Mouse (Mus musculus) MEL (cell line): ENCODE results near the gene Zfp398. TPM values are rescaled to one million over a fixed set of nuclear protein-coding genes. Genes with fewer than 3 reads are reported as not detected.

Experiments
- DNase-seq: peaks from one replicate; pipeline ENCODE4 v3.0.0; 2011; ENCODE audit warnings: low read depth, low spot score
- H3K27ac ChIP-seq: 2 replicates; pipeline ENCODE4 v1.5.1; 2012; ENCODE audit warnings: low read depth, mild to moderate bottlenecking, control low read depth, low read length, moderate library complexity; ENCODE audit not compliant: control insufficient read depth
- H3K27me3 ChIP-seq, 2 experiments: fragments of 150-350 bp in 1 of 2; sonication (generic) in 1 of 2; 2 replicates each; pipeline ENCODE4 v1.6.1; 2012; ENCODE audit warnings: low read length in 2 of 2, mild to moderate bottlenecking in 2 of 2, improper control_type of control experiment in 1 of 2, moderate library complexity in 1 of 2; ENCODE audit not compliant: insufficient read depth in 2 of 2, control insufficient read depth in 1 of 2
- H3K36me3 ChIP-seq, 2 experiments: 2 replicates each; pipeline ENCODE4 v1.6.1; 2012 to 2014; ENCODE audit warnings: low read length in 2 of 2, improper control_type of control experiment in 1 of 2, inconsistent platforms in 1 of 2, mild to moderate bottlenecking in 1 of 2; ENCODE audit not compliant: insufficient read depth in 2 of 2, control insufficient read depth in 1 of 2
- H3K4me1 ChIP-seq, 2 experiments: fragments of 150-350 bp in 1 of 2; sonication (generic) in 1 of 2; 2 replicates each; pipeline ENCODE4 v1.6.1; 2012; ENCODE audit warnings: low read length in 2 of 2, improper control_type of control experiment in 1 of 2, mild to moderate bottlenecking in 1 of 2; ENCODE audit not compliant: insufficient read depth in 2 of 2, control insufficient read depth in 1 of 2
- H3K4me3 ChIP-seq, 2 experiments: fragments of 150-350 bp in 1 of 2; sonication (generic) in 1 of 2; 2 replicates each; pipeline ENCODE4 v1.5.1; 2012; ENCODE audit warnings: low read depth in 2 of 2, low read length in 2 of 2, mild to moderate bottlenecking in 2 of 2, moderate library complexity in 2 of 2, control low read depth in 1 of 2, improper control_type of control experiment in 1 of 2; ENCODE audit not compliant: control insufficient read depth in 1 of 2, insufficient read depth in 1 of 2
- H3K79me2 ChIP-seq: 2 replicates; pipeline ENCODE4 v1.6.1; 2012; ENCODE audit warnings: mild to moderate bottlenecking, low read length, moderate library complexity; ENCODE audit not compliant: control insufficient read depth, poor library complexity, insufficient read depth
- H3K9ac ChIP-seq: 2 replicates; pipeline ENCODE4 v1.6.1; 2012; ENCODE audit warnings: low read depth, mild to moderate bottlenecking, control low read depth, low read length, moderate library complexity; ENCODE audit not compliant: control insufficient read depth, poor library complexity, severe bottlenecking
- H3K9me3 ChIP-seq: fragments of 150-350 bp; sonication (generic); replicated peaks from 2 replicates; pipeline ENCODE4 v1.6.1; 2012; ENCODE audit warnings: mild to moderate bottlenecking, low read length, improper control_type of control experiment, moderate library complexity; ENCODE audit not compliant: insufficient read depth
- BHLHE40 ChIP-seq: IDR thresholded peaks from 2 replicates; pipeline ENCODE4 v1.6.1; 2012; ENCODE audit warnings: low read depth, mild to moderate bottlenecking, inconsistent platforms, low read length, improper control_type of control experiment, borderline replicate concordance
- CHD2 ChIP-seq: IDR thresholded peaks from 2 replicates; pipeline ENCODE4 v1.6.1; 2011; ENCODE audit warnings: low read length, improper control_type of control experiment
- CTCF ChIP-seq, 3 experiments: IDR thresholded peaks in 2 of 3; conservative IDR thresholded peaks in 1 of 3; 2 replicates each; pipeline ENCODE4 v1.5.1; 2011 to 2012; ENCODE audit warnings: low read length in 3 of 3, low read depth in 2 of 3, mild to moderate bottlenecking in 2 of 3, improper control_type of control experiment in 1 of 3, inconsistent platforms in 1 of 3, mixed read lengths in 1 of 3, moderate library complexity in 1 of 3; ENCODE audit not compliant: control insufficient read depth in 1 of 3, insufficient read depth in 1 of 3, poor library complexity in 1 of 3, severe bottlenecking in 1 of 3
- E2F4 ChIP-seq: IDR thresholded peaks from 2 replicates; pipeline ENCODE4 v1.6.1; 2011; ENCODE audit warnings: low read depth, low read length, improper control_type of control experiment, borderline replicate concordance
- EP300 ChIP-seq, 2 experiments: IDR thresholded peaks; 2 replicates each; pipeline ENCODE4 v1.6.1; 2011; ENCODE audit warnings: improper control_type of control experiment in 2 of 2, low read length in 2 of 2, low read depth in 1 of 2, mild to moderate bottlenecking in 1 of 2
- ETS1 ChIP-seq: IDR thresholded peaks from 2 replicates; pipeline ENCODE4 v1.6.1; 2012; ENCODE audit warnings: low read depth, mild to moderate bottlenecking, inconsistent platforms, low read length, improper control_type of control experiment, moderate library complexity
- GABPA ChIP-seq: IDR thresholded peaks from 2 replicates; pipeline ENCODE4 v1.6.1; 2012; ENCODE audit warnings: low read depth, mild to moderate bottlenecking, inconsistent platforms, low read length, improper control_type of control experiment, moderate library complexity
- GATA1 ChIP-seq: IDR thresholded peaks from 2 replicates; pipeline ENCODE4 v1.6.1; 2011; ENCODE audit warnings: low read depth, low read length, improper control_type of control experiment
- JUND ChIP-seq: IDR thresholded peaks from 2 replicates; pipeline ENCODE4 v1.6.1; 2011; ENCODE audit warnings: low read depth, mild to moderate bottlenecking, improper control_type of control experiment, low read length
- KAT2A ChIP-seq: conservative IDR thresholded peaks from 2 replicates; pipeline ENCODE4 v1.6.1; 2012; ENCODE audit warnings: low read depth, low read length, improper control_type of control experiment, inconsistent platforms
- MAX ChIP-seq: IDR thresholded peaks from 2 replicates; pipeline ENCODE4 v1.6.1; 2011; ENCODE audit warnings: low read length, improper control_type of control experiment
- MAZ ChIP-seq: IDR thresholded peaks from 2 replicates; pipeline ENCODE4 v1.6.1; 2012; ENCODE audit warnings: low read depth, mild to moderate bottlenecking, inconsistent platforms, low read length, improper control_type of control experiment
- MEF2A ChIP-seq: IDR thresholded peaks from 2 replicates; pipeline ENCODE4 v1.6.1; 2014; ENCODE audit warnings: low read depth, mild to moderate bottlenecking, inconsistent platforms, low read length, improper control_type of control experiment; ENCODE audit not compliant: poor library complexity, insufficient replicate concordance, severe bottlenecking; ENCODE audit errors: extremely low read depth
- MYB ChIP-seq: IDR thresholded peaks from 2 replicates; pipeline ENCODE4 v1.6.1; 2011; ENCODE audit warnings: mild to moderate bottlenecking, low read depth, low read length, improper control_type of control experiment
- MYC ChIP-seq: IDR thresholded peaks from 2 replicates; pipeline ENCODE4 v1.6.1; 2011; ENCODE audit warnings: low read depth, mild to moderate bottlenecking, low read length, improper control_type of control experiment, moderate library complexity
- NELFE ChIP-seq: IDR thresholded peaks from 2 replicates; pipeline ENCODE4 v1.6.1; 2011; ENCODE audit warnings: low read depth, low read length, improper control_type of control experiment
- POLR2AphosphoS5 ChIP-seq: IDR thresholded peaks from 2 replicates; pipeline ENCODE4 v1.6.1; 2012; ENCODE audit warnings: low read depth, borderline replicate concordance, mild to moderate bottlenecking, inconsistent platforms, low read length, moderate library complexity, mixed read lengths
- RAD21 ChIP-seq: IDR thresholded peaks from 2 replicates; pipeline ENCODE4 v1.6.1; 2011; ENCODE audit warnings: mild to moderate bottlenecking, low read depth, low read length, improper control_type of control experiment
- SMC3 ChIP-seq: IDR thresholded peaks from 2 replicates; pipeline ENCODE4 v1.6.1; 2011; ENCODE audit warnings: low read depth, low read length, improper control_type of control experiment
- TAL1 ChIP-seq: IDR thresholded peaks from 2 replicates; pipeline ENCODE4 v1.6.1; 2012; ENCODE audit warnings: mild to moderate bottlenecking, inconsistent platforms, low read length, moderate library complexity, mixed read lengths
- TBP ChIP-seq: IDR thresholded peaks from 2 replicates; pipeline ENCODE4 v1.8.0; 2011; ENCODE audit warnings: low read depth, low read length, improper control_type of control experiment
- TCF12 ChIP-seq: IDR thresholded peaks from 2 replicates; pipeline ENCODE4 v1.6.1; 2014; ENCODE audit warnings: low read depth, mild to moderate bottlenecking, inconsistent platforms, low read length, improper control_type of control experiment, moderate library complexity
- USF1 ChIP-seq: IDR thresholded peaks from 2 replicates; pipeline ENCODE4 v1.6.1; 2014; ENCODE audit warnings: low read depth, mild to moderate bottlenecking, inconsistent platforms, low read length, improper control_type of control experiment, moderate library complexity
- USF2 ChIP-seq, 2 experiments: IDR thresholded peaks; 2 replicates each; pipeline ENCODE4 v1.6.1; 2011 to 2012; ENCODE audit warnings: improper control_type of control experiment in 2 of 2, low read length in 2 of 2, borderline replicate concordance in 1 of 2, inconsistent platforms in 1 of 2, low read depth in 1 of 2, mild to moderate bottlenecking in 1 of 2; ENCODE audit not compliant: insufficient read depth in 1 of 2
- ZC3H11A ChIP-seq: IDR thresholded peaks from 2 replicates; pipeline ENCODE4 v1.6.1; 2012; ENCODE audit warnings: low read depth, mild to moderate bottlenecking, inconsistent platforms, low read length, improper control_type of control experiment
- ZKSCAN1 ChIP-seq: IDR thresholded peaks from 2 replicates; pipeline ENCODE4 v1.6.1; 2012; ENCODE audit warnings: low read depth, mild to moderate bottlenecking, inconsistent platforms, low read length, improper control_type of control experiment, moderate library complexity
- ZMIZ1 ChIP-seq: IDR thresholded peaks from 2 replicates; pipeline ENCODE4 v1.6.1; 2012; ENCODE audit warnings: low read depth, mild to moderate bottlenecking, inconsistent platforms, low read length, improper control_type of control experiment, moderate library complexity
- ZNF384 ChIP-seq: IDR thresholded peaks from 2 replicates; pipeline ENCODE4 v1.6.1; 2012; ENCODE audit warnings: low read depth, mild to moderate bottlenecking, inconsistent platforms, low read length, improper control_type of control experiment
- polyA plus RNA-seq, 2 experiments: library from polyadenylated mRNA; stranded (reverse) in 1 of 2; unstranded in 1 of 2; fragments of >175 nt in 1 of 2; fragments of >200 nt in 1 of 2; gene quantifications; 2 replicates each; pipeline versions ENCODE4 v1.2.1 to v1.2.4; 2012; ENCODE audit warnings: low replicate concordance in 2 of 2, low read depth in 1 of 2; ENCODE audit not compliant: insufficient read length in 2 of 2, insufficient read depth in 1 of 2, missing spikeins in 1 of 2
- total RNA-seq: library from RNA; depleted of rRNA; stranded (reverse); fragments of 300-350 nt; gene quantifications from 2 replicates; pipeline ENCODE4 v1.2.3, GENCODE M21; 2012

Zfp398 gene
- total and polyA plus RNA-seq, 3 experiments, result 4.7 to 9.5 TPM; not detected in 1

GRCm38 (mm10) chr6:47812271-47812915 lies 23.1 kb upstream of the Zfp398 start:
- peak overlapping the region; percentile 79 for H3K9ac ChIP-seq
- DNase-seq, result peak; percentile 59
- peaks cover 2 to 20% of the 10 kb centered on the region in 2 experiments for H3K36me3 ChIP-seq
- peak overlapping the region; percentile 74 to 82 for H3K4me3 ChIP-seq
- H3K27ac ChIP-seq, result peak overlapping the region; percentile 76
- no peaks in the 10 kb centered on the region for H3K9me3 ChIP-seq
- TF ChIP-seq MYC, result peak; percentile 28; the same call in 1 of the 2 replicates
- 0 out of 4 replicates have a peak, but pooled peaks of 1 of the 2 experiments have one; percentile 16 for TF ChIP-seq EP300 (IDR thresholded peaks at IDR 0.05; ENCODE audit: low read depth in 1 of 2, low read length in 2 of 2)
- TF ChIP-seq TCF12, result no peak
- TF ChIP-seq ZNF384, result no peak
- no peaks in the 10 kb centered on the region for H3K27me3 ChIP-seq
- H3K79me2 ChIP-seq, result peaks cover 43% of the 10 kb centered on the region
- peaks cover 0 to 12% of the 10 kb centered on the region in 2 experiments for H3K4me1 ChIP-seq

GRCm38 (mm10) chr6:47813257-47813878 lies 22.1 kb upstream of the Zfp398 start, which contains the start of gene Pdia4:
Pdia4 (minus strand) TSS chr6:47813430.
- DNase-seq, result peak; percentile 99
- Histone ChIP-seq H3K27ac (peak within 1 kb of the TSS; percentile 76), H3K9ac (peak within 1 kb of the TSS; percentile 83), H3K79me2 (peaks cover 38% of the 10 kb centered on the region), H3K36me3 (peaks cover 0 to 22% of the 10 kb centered on the region in 2 experiments; a peak in 3 of 4 replicates), H3K4me3 (peak within 1 kb of the TSS; percentile 74 to 82), H3K9me3 (no peaks in the 10 kb centered on the region), H3K4me1 (peaks cover 0 to 12% of the 10 kb centered on the region in 2 experiments), H3K27me3 (no peaks in the 10 kb centered on the region)
- TF ChIP-seq POLR2AphosphoS5 (peak; percentile 22; the same call in 1 of the 2 replicates), ZNF384 (no peak), CHD2 (no peak), MYB (no peak), MAX (peak; percentile 97), ZC3H11A (no peak), BHLHE40 (no peak), NELFE (peak; percentile 78), ETS1 (0 out of 2 replicates have a peak, but pooled peaks have one; percentile 15), SMC3 (no peak), ZMIZ1 (0 out of 2 replicates have a peak, but pooled peaks have one; percentile 58), MYC (peak; percentile 98), ZKSCAN1 (no peak), MAZ (0 out of 2 replicates have a peak, but pooled peaks have one; percentile 37), MEF2A (no peak), GATA1 (0 out of 2 replicates have a peak, but pooled peaks have one; percentile 1), CTCF (IDR thresholded peaks at IDR 0.05 in 2 of 3, conservative IDR thresholded peaks at IDR 0.05 in 1 of 3; ENCODE audit: control insufficient read depth in 1 of 3, insufficient read depth in 1 of 3, low read depth in 2 of 3, low read length in 3 of 3, poor library complexity in 1 of 3, severe bottlenecking in 1 of 3) (no peak), RAD21 (no peak), E2F4 (no peak), USF2 (IDR thresholded peaks at IDR 0.05; ENCODE audit: borderline replicate concordance in 1 of 2, insufficient read depth in 1 of 2, low read depth in 1 of 2, low read length in 2 of 2) (no peak), JUND (no peak), TBP (peak; percentile 69; the same call in 1 of the 2 replicates), GABPA (no peak), KAT2A (0 out of 2 replicates have a peak, but pooled peaks have one; percentile 34), TCF12 (peak; percentile 40; the same call in 1 of the 2 replicates), USF1 (peak; percentile 32; the same call in 1 of the 2 replicates), TAL1 (no peak)
